Mouse (Mus musculus) forebrain, embryonic 16.5 days (tissue): ENCODE measurements around the gene Rpl36a. TPM values are rescaled to one million over a fixed set of nuclear protein-coding genes. Genes with fewer than 3 reads are reported as not detected.

Experiments used
- ATAC-seq: fragments of 200-750 bp; cut with Nextera tagmentation; 2 replicates; pipeline ENCODE4 v1.8.0; 2017; ENCODE audit warnings: mild to moderate bottlenecking, moderate library complexity
- H3K27ac ChIP-seq: fragments of 300-500 bp; sonication (generic); 2 replicates; pipeline ENCODE4 v1.5.1; 2014; ENCODE audit warnings: low read length, control low read depth
- H3K27me3 ChIP-seq: fragments of 300-500 bp; sonication (generic); replicated peaks from 2 replicates; pipeline ENCODE4 v1.6.1; 2014; ENCODE audit warnings: low read length; ENCODE audit not compliant: control insufficient read depth, insufficient read depth
- H3K36me3 ChIP-seq: fragments of 300-500 bp; sonication (generic); 2 replicates; pipeline ENCODE4 v1.6.1; 2014; ENCODE audit not compliant: control insufficient read depth, insufficient read depth
- H3K4me1 ChIP-seq: fragments of 300-500 bp; sonication (generic); replicated peaks from 2 replicates; pipeline ENCODE4 v1.6.1; 2014; ENCODE audit warnings: low read length; ENCODE audit not compliant: control insufficient read depth, insufficient read depth
- H3K4me2 ChIP-seq: fragments of 300-500 bp; sonication (generic); 2 replicates; pipeline ENCODE4 v1.6.1; 2014; ENCODE audit warnings: mild to moderate bottlenecking, low read length, control low read depth
- H3K4me3 ChIP-seq: fragments of 300-500 bp; sonication (generic); replicated peaks from 2 replicates; pipeline ENCODE4 v1.5.1; 2014; ENCODE audit warnings: mild to moderate bottlenecking, low read length, control low read depth
- H3K9ac ChIP-seq: fragments of 300-500 bp; sonication (generic); replicated peaks from 2 replicates; pipeline ENCODE4 v1.6.1; 2014; ENCODE audit warnings: low read depth, low read length, control low read depth
- H3K9me3 ChIP-seq: fragments of 300-500 bp; sonication (generic); 2 replicates; pipeline ENCODE4 v1.6.1; 2016; ENCODE audit warnings: low read length; ENCODE audit not compliant: control insufficient read depth
- WGBS: fragments of 180-500 bp; shearing (Covaris S2); extraction: QIAGEN DNeasy Blood & Tissue Kit; methylation state at CpG from one replicate; pipeline ENCODE4 v1.1.7; 2014; 5-methylcytosine and 5-hydroxymethylcytosine counted together
- polyA plus RNA-seq: library from polyadenylated mRNA; unstranded; fragments of >200 nt; fragmentation: Nextera tagmentation; extraction: Ambion mirVana; gene quantifications from 2 replicates; pipeline ENCODE4 v1.2.1, GENCODE M21; 2015

Rpl36a gene
- polyA plus RNA-seq, 1 experiment from 2014 or later, result 178 TPM

DNA sequence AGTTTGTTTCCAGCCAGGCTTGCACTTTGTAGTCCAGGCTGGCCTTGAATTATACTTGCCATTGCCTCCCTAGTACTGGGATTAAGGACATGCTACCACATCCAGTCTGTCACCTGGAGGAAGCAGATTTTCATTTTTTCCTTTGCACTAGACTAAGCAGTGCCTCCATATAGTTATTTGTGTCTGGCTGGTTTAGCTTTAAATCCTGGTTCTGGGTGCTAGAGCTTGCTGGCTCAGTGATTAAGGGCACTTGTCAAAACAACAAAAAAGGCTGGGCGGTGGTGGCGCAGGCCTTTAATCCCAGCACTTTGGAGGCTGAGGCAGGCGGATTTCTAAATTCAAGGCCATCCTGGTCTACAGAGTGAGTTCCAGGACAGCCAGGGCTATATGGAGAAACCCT is 3.5 kb downstream of the Rpl36a start:
- no peak for ATAC-seq
- Histone ChIP-seq H3K4me1 (peaks cover 5% of the 10 kb centered on the region; the same call in 1 of the 2 replicates), H3K27ac (no peak overlapping the region), H3K9ac (no peak overlapping the region), H3K4me3 (no peak overlapping the region), H3K9me3 (no peaks in the 10 kb centered on the region), H3K27me3 (no peaks in the 10 kb centered on the region), H3K4me2 (no peak overlapping the region), H3K36me3 (no peaks in the 10 kb centered on the region)
- 87% methylated on average over 3 of the region's 3 CpGs for WGBS

DNA sequence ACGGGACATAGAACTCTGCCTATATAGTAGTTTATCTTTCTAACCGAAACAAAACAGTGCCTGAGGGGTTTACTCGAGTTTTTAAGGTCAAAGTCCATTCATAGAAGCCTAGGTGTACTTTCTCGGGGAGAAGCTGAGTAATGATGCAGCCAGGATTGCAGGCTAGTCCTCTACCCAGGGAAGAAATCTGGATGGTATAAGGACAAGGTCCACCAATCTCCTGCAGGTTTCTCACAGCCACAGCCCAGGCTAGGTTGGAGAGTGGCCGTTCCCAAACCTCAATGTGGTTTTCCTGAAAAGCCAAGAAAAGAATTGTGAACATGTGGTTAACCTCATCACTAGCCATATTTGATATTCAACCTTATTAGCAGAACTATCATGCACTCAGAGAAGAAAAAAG is 4.4 kb downstream of the Rpl36a start:
- Histone ChIP-seq H3K4me1 (peaks cover 5% of the 10 kb centered on the region; the same call in 1 of the 2 replicates), H3K9ac (no peak overlapping the region), H3K27ac (no peak overlapping the region), H3K27me3 (no peaks in the 10 kb centered on the region), H3K4me3 (no peak overlapping the region), H3K4me2 (no peak overlapping the region), H3K36me3 (no peaks in the 10 kb centered on the region), H3K9me3 (no peaks in the 10 kb centered on the region)
- no peak for ATAC-seq
- WGBS, result 61% methylated on average over 5 of the region's 5 CpGs

DNA sequence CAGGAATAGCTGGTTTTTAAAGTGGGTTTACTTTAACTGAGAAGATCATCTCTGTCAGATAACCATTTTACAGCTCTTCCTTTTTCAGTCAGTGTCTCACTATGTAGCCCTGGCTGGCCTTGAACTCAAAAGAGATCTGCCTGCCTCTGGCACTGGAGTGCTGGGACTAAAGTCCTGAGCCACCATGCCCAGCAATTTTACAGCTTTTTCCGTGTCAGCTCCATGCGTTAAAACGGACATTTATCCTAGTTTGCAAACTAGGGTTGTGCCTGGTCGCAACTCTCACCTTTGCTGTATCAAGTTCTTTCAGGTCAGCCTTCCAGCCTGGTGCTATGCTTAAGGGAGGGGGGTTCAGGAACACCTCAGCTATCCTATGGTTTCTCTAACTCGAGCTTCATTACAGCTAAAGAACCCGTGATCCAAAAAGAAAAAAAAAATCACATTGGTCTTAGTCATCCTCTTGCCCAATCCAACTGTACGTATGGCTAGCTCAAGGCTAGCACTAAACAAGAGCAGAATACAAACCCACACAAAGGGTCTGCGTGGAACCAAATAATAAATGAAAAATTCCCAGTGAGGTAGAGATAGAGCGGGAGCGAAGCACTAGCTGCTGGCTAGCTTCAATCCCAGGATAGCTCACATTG is 14.6 kb downstream of the Rpl36a start:
- 30% methylated on average over 10 of the region's 10 CpGs for WGBS
- Histone ChIP-seq H3K27me3 (no peaks in the 10 kb centered on the region), H3K9ac (peak overlapping the region; percentile 48), H3K4me3 (peak overlapping the region; percentile 56), H3K36me3 (no peaks in the 10 kb centered on the region), H3K4me1 (peaks cover 10% of the 10 kb centered on the region), H3K27ac (peak overlapping the region; percentile 54; the same call in 1 of the 2 replicates), H3K9me3 (no peaks in the 10 kb centered on the region), H3K4me2 (peak overlapping the region; percentile 63)
- ATAC-seq, result no peak

DNA sequence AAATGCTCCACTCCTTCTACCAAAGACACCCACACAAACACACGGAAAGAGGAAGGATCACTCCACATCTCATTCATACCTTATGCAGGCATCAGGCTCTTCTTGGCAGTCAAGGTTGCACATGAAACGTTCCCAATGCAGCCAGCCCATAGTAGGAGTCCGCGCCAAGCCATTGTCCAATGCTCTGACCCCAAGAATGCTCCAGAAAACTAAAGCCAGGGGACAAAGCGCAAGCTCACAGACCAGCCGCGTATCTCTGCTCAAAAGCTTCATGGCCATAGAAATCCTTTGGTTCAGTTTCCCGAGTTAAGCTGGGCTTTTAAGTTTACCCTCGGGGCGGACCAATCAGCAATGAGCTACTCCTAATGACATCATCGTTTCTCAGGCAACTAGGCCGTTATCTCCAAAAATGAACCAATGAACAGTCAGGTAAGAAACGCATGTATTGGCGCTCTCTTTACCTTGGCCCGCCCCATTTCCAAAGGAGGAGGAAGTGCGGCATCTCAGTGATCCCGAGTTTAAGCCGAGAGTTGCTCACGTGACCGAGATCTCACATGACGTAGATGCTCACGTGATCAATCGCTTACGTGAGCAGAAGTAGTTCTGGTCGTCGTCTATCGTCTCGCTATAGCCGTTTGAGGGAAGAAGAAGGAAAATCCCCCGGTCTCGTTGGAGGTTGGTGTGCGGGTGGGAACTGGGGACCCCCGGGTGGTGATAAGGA is 15.4 kb downstream of the Rpl36a start, which contains the start of the genes Gla and Hnrnph2:
Gene Gla, minus strand, starts transcription at position 467 of the 721 bp plus-strand sequence.
Gene Hnrnph2, plus strand, starts transcription at position 521 of the 721 bp plus-strand sequence.
- ATAC-seq, result peak; percentile 99
- no peaks in the 10 kb centered on the region for H3K36me3 ChIP-seq
- peak within 1 kb of the TSS; percentile 56 for H3K4me3 ChIP-seq
- H3K27ac ChIP-seq, result peak within 1 kb of the TSS; percentile 96
- H3K9ac ChIP-seq, result peak within 1 kb of the TSS; percentile 66
- peaks cover 10% of the 10 kb centered on the region for H3K4me1 ChIP-seq
- 23% methylated on average over 33 of the region's 33 CpGs for WGBS
- H3K4me2 ChIP-seq, result peak within 1 kb of the TSS; percentile 65
- H3K9me3 ChIP-seq, result no peaks in the 10 kb centered on the region
- no peaks in the 10 kb centered on the region for H3K27me3 ChIP-seq

DNA sequence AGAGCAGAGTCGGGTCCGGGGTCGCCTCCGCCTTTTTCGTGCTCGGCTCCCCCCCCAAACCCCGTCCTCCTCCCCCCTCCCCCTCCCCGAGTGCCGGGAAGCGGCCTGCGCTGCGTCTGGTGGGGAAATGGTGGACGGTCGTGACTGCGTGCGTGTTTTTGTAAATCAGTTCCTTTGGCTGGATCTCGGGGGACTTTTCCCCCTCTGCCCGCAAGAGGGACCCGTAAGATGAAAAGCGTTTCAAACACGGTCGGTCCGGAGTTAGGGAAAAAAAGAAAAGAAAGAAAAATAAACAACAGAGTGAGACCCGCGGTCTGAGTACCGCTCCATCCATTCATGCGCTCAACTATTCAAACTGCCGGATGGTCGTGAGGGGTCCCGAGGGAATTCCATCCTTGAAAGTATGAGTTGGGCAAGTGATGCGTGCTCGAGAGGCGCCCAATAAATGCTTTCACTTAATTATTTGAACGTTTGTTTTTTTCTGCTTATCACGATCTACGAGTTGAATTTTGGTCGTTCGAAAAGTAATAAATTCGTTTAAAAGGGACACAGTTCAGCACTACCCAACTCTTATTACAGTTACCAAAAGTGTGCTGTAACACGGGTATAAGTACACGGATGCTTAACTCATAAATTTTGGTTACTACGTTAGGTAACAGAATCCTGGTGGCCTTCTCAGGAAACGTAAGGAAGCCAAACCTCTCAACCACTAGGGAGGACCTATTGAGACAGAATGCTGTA is 16.1 kb downstream of the Rpl36a start:
- Histone ChIP-seq H3K4me3 (peak overlapping the region; percentile 56), H3K9me3 (no peaks in the 10 kb centered on the region), H3K4me1 (peaks cover 10% of the 10 kb centered on the region), H3K27ac (peak overlapping the region; percentile 96), H3K36me3 (no peaks in the 10 kb centered on the region), H3K4me2 (peak overlapping the region; percentile 65), H3K9ac (peak overlapping the region; percentile 66), H3K27me3 (no peaks in the 10 kb centered on the region)
- WGBS, result 17% methylated on average over 42 of the region's 43 CpGs
- ATAC-seq, result peak; percentile 79

DNA sequence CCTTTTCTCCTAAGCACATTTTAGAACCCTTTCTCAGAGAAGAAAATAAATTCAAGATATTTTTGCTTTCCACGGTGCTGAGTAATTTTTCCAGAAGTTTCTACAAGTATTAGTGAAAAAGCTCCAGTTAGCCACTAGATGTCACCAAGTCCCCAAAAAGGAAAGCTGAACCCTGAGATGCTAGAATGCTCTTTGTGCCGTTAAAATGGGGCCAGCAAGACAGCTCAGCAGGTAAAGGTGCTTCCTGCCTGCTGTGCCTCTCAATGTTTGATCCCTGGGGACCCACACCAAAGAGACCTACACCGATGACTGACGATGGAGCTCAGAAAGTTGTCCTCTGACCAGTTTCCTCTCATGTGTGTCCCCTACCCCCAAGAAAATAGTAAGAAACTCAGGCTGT is 24.0 kb downstream of the Rpl36a start:
- 0 out of 2 replicates have a peak, but pooled peaks cover 4% of the 10 kb centered on the region for H3K4me1 ChIP-seq
- no peak overlapping the region for H3K27ac ChIP-seq
- no peaks in the 10 kb centered on the region for H3K36me3 ChIP-seq
- no peak overlapping the region for H3K4me3 ChIP-seq
- H3K27me3 ChIP-seq, result no peaks in the 10 kb centered on the region
- H3K4me2 ChIP-seq, result no peak overlapping the region
- H3K9me3 ChIP-seq, result no peaks in the 10 kb centered on the region
- ATAC-seq, result no peak
- 34% methylated on average over 4 of the region's 4 CpGs for WGBS
- H3K9ac ChIP-seq, result no peak overlapping the region

- Histone ChIP-seq H3K9me3 (no peaks in the 10 kb centered on the region), H3K4me1 (0 out of 2 replicates have a peak, but pooled peaks cover 4% of the 10 kb centered on the region), H3K4me3 (no peak overlapping the region), H3K9ac (no peak overlapping the region), H3K27me3 (no peaks in the 10 kb centered on the region), H3K4me2 (no peak overlapping the region), H3K27ac (no peak overlapping the region), H3K36me3 (no peaks in the 10 kb centered on the region)
- WGBS, result 91% methylated on average over 4 of the region's 4 CpGs
- ATAC-seq, result no peak
These were observed 25.5 kb downstream of the Rpl36a start for GRCm38 (mm10) chrX:134610984-134611383.

DNA sequence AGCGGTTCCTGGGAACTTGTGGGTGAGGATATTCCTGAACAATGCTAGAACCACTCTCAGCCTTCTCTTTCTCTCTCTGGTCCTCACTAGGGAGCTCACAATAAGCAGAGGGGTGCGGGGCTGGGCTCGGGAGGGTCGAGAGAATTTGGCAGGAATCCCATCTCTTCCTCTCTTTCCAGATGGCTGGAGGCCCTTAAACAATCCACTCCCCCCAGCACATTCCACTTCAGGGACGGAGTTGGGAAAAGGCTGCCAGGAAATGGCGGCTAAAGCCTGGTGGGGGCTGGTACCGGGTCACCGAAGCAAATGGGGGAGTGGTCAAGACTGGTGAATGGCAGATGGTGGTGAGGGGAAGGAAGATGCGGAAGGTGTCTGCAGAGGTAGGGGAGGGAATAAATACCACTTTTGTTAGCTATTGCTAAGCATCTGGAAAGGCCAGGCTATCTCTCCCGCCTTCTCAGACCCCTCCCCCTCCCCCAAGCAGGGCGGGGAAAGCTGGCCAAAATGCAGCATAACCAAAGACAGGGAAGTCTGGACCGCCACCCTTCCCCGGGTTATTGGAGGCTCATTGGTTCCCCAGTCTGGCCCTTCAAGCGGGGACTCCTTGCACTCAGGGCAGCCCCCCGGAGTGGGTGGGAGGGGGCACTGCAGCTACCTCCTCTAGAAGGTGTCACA is 27.0 kb downstream of the Rpl36a start:
- WGBS, result 18% methylated on average over 14 of the region's 15 CpGs
- Histone ChIP-seq H3K27me3 (no peaks in the 10 kb centered on the region), H3K4me3 (peak overlapping the region; percentile 38), H3K9ac (peak overlapping the region; percentile 16), H3K9me3 (no peaks in the 10 kb centered on the region), H3K36me3 (no peaks in the 10 kb centered on the region), H3K27ac (peak overlapping the region; percentile 79), H3K4me2 (peak overlapping the region; percentile 47), H3K4me1 (0 out of 2 replicates have a peak, but pooled peaks cover 4% of the 10 kb centered on the region)
- peak; percentile 83 for ATAC-seq
